Mouse (Mus musculus) MEL (cell line): ENCODE measurements at regions not wholly inside any gene's neighbourhood (a gene's known extent, or its start where the extent isn't known, plus 50 kb on each side); places are given as distances from the start of the nearest gene placed in this dataset.

Source experiments
- DNase-seq: peaks from one replicate; pipeline ENCODE4 v3.0.0; 2011; ENCODE audit warnings: low read depth, low spot score
- H3K27ac ChIP-seq: 2 replicates; pipeline ENCODE4 v1.5.1; 2012; ENCODE audit warnings: low read depth, mild to moderate bottlenecking, control low read depth, low read length, moderate library complexity; ENCODE audit not compliant: control insufficient read depth
- H3K27me3 ChIP-seq, 2 experiments: fragments of 150-350 bp in 1 of 2; sonication (generic) in 1 of 2; 2 replicates each; pipeline ENCODE4 v1.6.1; 2012; ENCODE audit warnings: low read length in 2 of 2, mild to moderate bottlenecking in 2 of 2, improper control_type of control experiment in 1 of 2, moderate library complexity in 1 of 2; ENCODE audit not compliant: insufficient read depth in 2 of 2, control insufficient read depth in 1 of 2
- H3K36me3 ChIP-seq, 2 experiments: 2 replicates each; pipeline ENCODE4 v1.6.1; 2012 to 2014; ENCODE audit warnings: low read length in 2 of 2, improper control_type of control experiment in 1 of 2, inconsistent platforms in 1 of 2, mild to moderate bottlenecking in 1 of 2; ENCODE audit not compliant: insufficient read depth in 2 of 2, control insufficient read depth in 1 of 2
- H3K4me1 ChIP-seq, 2 experiments: fragments of 150-350 bp in 1 of 2; sonication (generic) in 1 of 2; 2 replicates each; pipeline ENCODE4 v1.6.1; 2012; ENCODE audit warnings: low read length in 2 of 2, improper control_type of control experiment in 1 of 2, mild to moderate bottlenecking in 1 of 2; ENCODE audit not compliant: insufficient read depth in 2 of 2, control insufficient read depth in 1 of 2
- H3K4me3 ChIP-seq, 2 experiments: fragments of 150-350 bp in 1 of 2; sonication (generic) in 1 of 2; 2 replicates each; pipeline ENCODE4 v1.5.1; 2012; ENCODE audit warnings: low read depth in 2 of 2, low read length in 2 of 2, mild to moderate bottlenecking in 2 of 2, moderate library complexity in 2 of 2, control low read depth in 1 of 2, improper control_type of control experiment in 1 of 2; ENCODE audit not compliant: control insufficient read depth in 1 of 2, insufficient read depth in 1 of 2
- H3K79me2 ChIP-seq: 2 replicates; pipeline ENCODE4 v1.6.1; 2012; ENCODE audit warnings: mild to moderate bottlenecking, low read length, moderate library complexity; ENCODE audit not compliant: control insufficient read depth, poor library complexity, insufficient read depth
- H3K9ac ChIP-seq: 2 replicates; pipeline ENCODE4 v1.6.1; 2012; ENCODE audit warnings: low read depth, mild to moderate bottlenecking, control low read depth, low read length, moderate library complexity; ENCODE audit not compliant: control insufficient read depth, poor library complexity, severe bottlenecking
- H3K9me3 ChIP-seq: fragments of 150-350 bp; sonication (generic); replicated peaks from 2 replicates; pipeline ENCODE4 v1.6.1; 2012; ENCODE audit warnings: mild to moderate bottlenecking, low read length, improper control_type of control experiment, moderate library complexity; ENCODE audit not compliant: insufficient read depth
- CHD1 ChIP-seq: IDR thresholded peaks from 2 replicates; pipeline ENCODE4 v1.6.1; 2012; ENCODE audit warnings: low read depth, mild to moderate bottlenecking, inconsistent platforms, low read length, improper control_type of control experiment
- CHD2 ChIP-seq: IDR thresholded peaks from 2 replicates; pipeline ENCODE4 v1.6.1; 2011; ENCODE audit warnings: low read length, improper control_type of control experiment
- CTCF ChIP-seq, 3 experiments: IDR thresholded peaks in 2 of 3; conservative IDR thresholded peaks in 1 of 3; 2 replicates each; pipeline ENCODE4 v1.5.1; 2011 to 2012; ENCODE audit warnings: low read length in 3 of 3, low read depth in 2 of 3, mild to moderate bottlenecking in 2 of 3, improper control_type of control experiment in 1 of 3, inconsistent platforms in 1 of 3, mixed read lengths in 1 of 3, moderate library complexity in 1 of 3; ENCODE audit not compliant: control insufficient read depth in 1 of 3, insufficient read depth in 1 of 3, poor library complexity in 1 of 3, severe bottlenecking in 1 of 3
- ETS1 ChIP-seq: IDR thresholded peaks from 2 replicates; pipeline ENCODE4 v1.6.1; 2012; ENCODE audit warnings: low read depth, mild to moderate bottlenecking, inconsistent platforms, low read length, improper control_type of control experiment, moderate library complexity
- GABPA ChIP-seq: IDR thresholded peaks from 2 replicates; pipeline ENCODE4 v1.6.1; 2012; ENCODE audit warnings: low read depth, mild to moderate bottlenecking, inconsistent platforms, low read length, improper control_type of control experiment, moderate library complexity
- JUND ChIP-seq: IDR thresholded peaks from 2 replicates; pipeline ENCODE4 v1.6.1; 2011; ENCODE audit warnings: low read depth, mild to moderate bottlenecking, improper control_type of control experiment, low read length
- KAT2A ChIP-seq: conservative IDR thresholded peaks from 2 replicates; pipeline ENCODE4 v1.6.1; 2012; ENCODE audit warnings: low read depth, low read length, improper control_type of control experiment, inconsistent platforms
- MAFK ChIP-seq: IDR thresholded peaks from 2 replicates; pipeline ENCODE4 v1.6.1; 2011; ENCODE audit warnings: low read depth, mild to moderate bottlenecking, low read length, improper control_type of control experiment, borderline replicate concordance
- MEF2A ChIP-seq: IDR thresholded peaks from 2 replicates; pipeline ENCODE4 v1.6.1; 2014; ENCODE audit warnings: low read depth, mild to moderate bottlenecking, inconsistent platforms, low read length, improper control_type of control experiment; ENCODE audit not compliant: poor library complexity, insufficient replicate concordance, severe bottlenecking; ENCODE audit errors: extremely low read depth
- MYC ChIP-seq: IDR thresholded peaks from 2 replicates; pipeline ENCODE4 v1.6.1; 2011; ENCODE audit warnings: low read depth, mild to moderate bottlenecking, low read length, improper control_type of control experiment, moderate library complexity
- NRF1 ChIP-seq: IDR thresholded peaks from 2 replicates; pipeline ENCODE4 v1.6.1; 2014; ENCODE audit warnings: low read depth, mild to moderate bottlenecking, inconsistent platforms, low read length, improper control_type of control experiment, moderate library complexity; ENCODE audit not compliant: poor library complexity, insufficient read depth, severe bottlenecking
- POLR2A ChIP-seq, 2 experiments: IDR thresholded peaks; 2 replicates each; pipeline ENCODE4 v1.6.1; 2011 to 2012; ENCODE audit warnings: low read length in 2 of 2, mild to moderate bottlenecking in 2 of 2, control low read depth in 1 of 2, improper control_type of control experiment in 1 of 2, low read depth in 1 of 2, moderate library complexity in 1 of 2; ENCODE audit not compliant: control insufficient read depth in 1 of 2, insufficient read depth in 1 of 2, poor library complexity in 1 of 2
- POLR2AphosphoS2 ChIP-seq: IDR thresholded peaks from 2 replicates; pipeline ENCODE4 v1.6.1; 2011; ENCODE audit warnings: low read length, improper control_type of control experiment
- SIN3A ChIP-seq: IDR thresholded peaks from 2 replicates; pipeline ENCODE4 v1.6.1; 2012; ENCODE audit warnings: low read length, improper control_type of control experiment, inconsistent platforms
- SMC3 ChIP-seq: IDR thresholded peaks from 2 replicates; pipeline ENCODE4 v1.6.1; 2011; ENCODE audit warnings: low read depth, low read length, improper control_type of control experiment
- TBP ChIP-seq: IDR thresholded peaks from 2 replicates; pipeline ENCODE4 v1.8.0; 2011; ENCODE audit warnings: low read depth, low read length, improper control_type of control experiment
- USF1 ChIP-seq: IDR thresholded peaks from 2 replicates; pipeline ENCODE4 v1.6.1; 2014; ENCODE audit warnings: low read depth, mild to moderate bottlenecking, inconsistent platforms, low read length, improper control_type of control experiment, moderate library complexity
- USF2 ChIP-seq, 2 experiments: IDR thresholded peaks; 2 replicates each; pipeline ENCODE4 v1.6.1; 2011 to 2012; ENCODE audit warnings: improper control_type of control experiment in 2 of 2, low read length in 2 of 2, borderline replicate concordance in 1 of 2, inconsistent platforms in 1 of 2, low read depth in 1 of 2, mild to moderate bottlenecking in 1 of 2; ENCODE audit not compliant: insufficient read depth in 1 of 2
- ZC3H11A ChIP-seq: IDR thresholded peaks from 2 replicates; pipeline ENCODE4 v1.6.1; 2012; ENCODE audit warnings: low read depth, mild to moderate bottlenecking, inconsistent platforms, low read length, improper control_type of control experiment
- ZKSCAN1 ChIP-seq: IDR thresholded peaks from 2 replicates; pipeline ENCODE4 v1.6.1; 2012; ENCODE audit warnings: low read depth, mild to moderate bottlenecking, inconsistent platforms, low read length, improper control_type of control experiment, moderate library complexity
- ZMIZ1 ChIP-seq: IDR thresholded peaks from 2 replicates; pipeline ENCODE4 v1.6.1; 2012; ENCODE audit warnings: low read depth, mild to moderate bottlenecking, inconsistent platforms, low read length, improper control_type of control experiment, moderate library complexity
- ZNF384 ChIP-seq: IDR thresholded peaks from 2 replicates; pipeline ENCODE4 v1.6.1; 2012; ENCODE audit warnings: low read depth, mild to moderate bottlenecking, inconsistent platforms, low read length, improper control_type of control experiment

GRCm38 (mm10) chr13:106454366-106454927 is 482.3 kb downstream of the Ipo11 start:
- H3K4me1 ChIP-seq, result no peaks in the 10 kb centered on the region
- no peak overlapping the region for H3K4me3 ChIP-seq
- no peaks in the 10 kb centered on the region for H3K79me2 ChIP-seq
- no peaks in the 10 kb centered on the region for H3K9me3 ChIP-seq
- H3K27ac ChIP-seq, result no peak overlapping the region
- H3K36me3 ChIP-seq, result no peaks in the 10 kb centered on the region
- H3K9ac ChIP-seq, result no peak overlapping the region
- no peaks in the 10 kb centered on the region for H3K27me3 ChIP-seq
- no peak for DNase-seq
- no peak for TF ChIP-seq CHD2
- TF ChIP-seq KAT2A, result no peak
- TF ChIP-seq POLR2AphosphoS2, result no peak
- no peak for TF ChIP-seq CTCF (IDR thresholded peaks at IDR 0.05 in 2 of 3, conservative IDR thresholded peaks at IDR 0.05 in 1 of 3; ENCODE audit: control insufficient read depth in 1 of 3, insufficient read depth in 1 of 3, low read depth in 2 of 3, low read length in 3 of 3, poor library complexity in 1 of 3, severe bottlenecking in 1 of 3)
- no peak for TF ChIP-seq ZNF384
- TF ChIP-seq TBP, result no peak
- no peak for TF ChIP-seq ZC3H11A
- no peak for TF ChIP-seq ZMIZ1
- no peak for TF ChIP-seq USF2 (IDR thresholded peaks at IDR 0.05; ENCODE audit: borderline replicate concordance in 1 of 2, insufficient read depth in 1 of 2, low read depth in 1 of 2, low read length in 2 of 2)
- no peak for TF ChIP-seq CHD1
- no peak for TF ChIP-seq MYC
- no peak for TF ChIP-seq NRF1
- TF ChIP-seq MAFK, result no peak
- TF ChIP-seq SMC3, result no peak
- no peak for TF ChIP-seq MEF2A
- TF ChIP-seq ETS1, result no peak
- TF ChIP-seq ZKSCAN1, result no peak
- no peak for TF ChIP-seq GABPA
- TF ChIP-seq JUND, result no peak
- TF ChIP-seq, all 39 proteins: peak for 0

GRCm38 (mm10) chr13:106432165-106432564 is 504.6 kb downstream of the Ipo11 start:
- H3K4me1 ChIP-seq, result no peaks in the 10 kb centered on the region
- H3K27me3 ChIP-seq, result no peaks in the 10 kb centered on the region
- H3K27ac ChIP-seq, result no peak overlapping the region
- no peak overlapping the region for H3K4me3 ChIP-seq
- no peak for TF ChIP-seq USF1
- TF ChIP-seq POLR2A (IDR thresholded peaks at IDR 0.05; ENCODE audit: control insufficient read depth in 1 of 2, insufficient read depth in 1 of 2, low read depth in 1 of 2, low read length in 2 of 2, poor library complexity in 1 of 2), result no peak
- TF ChIP-seq SIN3A, result no peak
- no peaks in the 10 kb centered on the region for H3K36me3 ChIP-seq
- H3K9ac ChIP-seq, result no peak overlapping the region
- H3K9me3 ChIP-seq, result no peaks in the 10 kb centered on the region
- no peak for DNase-seq
- H3K79me2 ChIP-seq, result no peaks in the 10 kb centered on the region; the same call in 1 of the 2 replicates
